Mouse (Mus musculus) liver, embryonic 14.5 days (tissue): ENCODE measurements around the gene Use1.
A peak's percentile ranks its signal among the peaks of the same experiment; 100 is the strongest.

Source experiments
- CTCF ChIP-seq: IDR thresholded peaks from 2 replicates; pipeline ENCODE4 v1.5.1; 2016; ENCODE audit warnings: antibody characterized with exemption, low read depth, control low read depth
- EP300 ChIP-seq: IDR thresholded peaks from 2 replicates; pipeline ENCODE4 v1.6.1; 2016; ENCODE audit warnings: antibody characterized with exemption, low read depth

- TF ChIP-seq CTCF (peak; percentile 92), EP300 (no peak)
Measured at GRCm38 (mm10) chr8:71371236-71371848, 4.7 kb downstream of the Use1 start, which contains the start of gene Ocel1.
